Mouse (Mus musculus) MEL (cell line): ENCODE measurements at regions not wholly inside any gene's neighbourhood (a gene's known extent, or its start where the extent isn't known, plus 50 kb on each side); places are given as distances from the start of the nearest gene placed in this dataset.
A peak's percentile ranks its signal among the peaks of the same experiment; 100 is the strongest.

ENCODE experiments used
- DNase-seq: peaks from one replicate; pipeline ENCODE4 v3.0.0; 2011; ENCODE audit warnings: low read depth, low spot score
- H3K27ac ChIP-seq: 2 replicates; pipeline ENCODE4 v1.5.1; 2012; ENCODE audit warnings: low read depth, mild to moderate bottlenecking, control low read depth, low read length, moderate library complexity; ENCODE audit not compliant: control insufficient read depth
- H3K27me3 ChIP-seq, 2 experiments: fragments of 150-350 bp in 1 of 2; sonication (generic) in 1 of 2; 2 replicates each; pipeline ENCODE4 v1.6.1; 2012; ENCODE audit warnings: low read length in 2 of 2, mild to moderate bottlenecking in 2 of 2, improper control_type of control experiment in 1 of 2, moderate library complexity in 1 of 2; ENCODE audit not compliant: insufficient read depth in 2 of 2, control insufficient read depth in 1 of 2
- H3K36me3 ChIP-seq, 2 experiments: 2 replicates each; pipeline ENCODE4 v1.6.1; 2012 to 2014; ENCODE audit warnings: low read length in 2 of 2, improper control_type of control experiment in 1 of 2, inconsistent platforms in 1 of 2, mild to moderate bottlenecking in 1 of 2; ENCODE audit not compliant: insufficient read depth in 2 of 2, control insufficient read depth in 1 of 2
- H3K4me1 ChIP-seq, 2 experiments: fragments of 150-350 bp in 1 of 2; sonication (generic) in 1 of 2; 2 replicates each; pipeline ENCODE4 v1.6.1; 2012; ENCODE audit warnings: low read length in 2 of 2, improper control_type of control experiment in 1 of 2, mild to moderate bottlenecking in 1 of 2; ENCODE audit not compliant: insufficient read depth in 2 of 2, control insufficient read depth in 1 of 2
- H3K4me3 ChIP-seq, 2 experiments: fragments of 150-350 bp in 1 of 2; sonication (generic) in 1 of 2; 2 replicates each; pipeline ENCODE4 v1.5.1; 2012; ENCODE audit warnings: low read depth in 2 of 2, low read length in 2 of 2, mild to moderate bottlenecking in 2 of 2, moderate library complexity in 2 of 2, control low read depth in 1 of 2, improper control_type of control experiment in 1 of 2; ENCODE audit not compliant: control insufficient read depth in 1 of 2, insufficient read depth in 1 of 2
- H3K79me2 ChIP-seq: 2 replicates; pipeline ENCODE4 v1.6.1; 2012; ENCODE audit warnings: mild to moderate bottlenecking, low read length, moderate library complexity; ENCODE audit not compliant: control insufficient read depth, poor library complexity, insufficient read depth
- H3K9ac ChIP-seq: 2 replicates; pipeline ENCODE4 v1.6.1; 2012; ENCODE audit warnings: low read depth, mild to moderate bottlenecking, control low read depth, low read length, moderate library complexity; ENCODE audit not compliant: control insufficient read depth, poor library complexity, severe bottlenecking
- H3K9me3 ChIP-seq: fragments of 150-350 bp; sonication (generic); replicated peaks from 2 replicates; pipeline ENCODE4 v1.6.1; 2012; ENCODE audit warnings: mild to moderate bottlenecking, low read length, improper control_type of control experiment, moderate library complexity; ENCODE audit not compliant: insufficient read depth
- CHD1 ChIP-seq: IDR thresholded peaks from 2 replicates; pipeline ENCODE4 v1.6.1; 2012; ENCODE audit warnings: low read depth, mild to moderate bottlenecking, inconsistent platforms, low read length, improper control_type of control experiment
- CHD2 ChIP-seq: IDR thresholded peaks from 2 replicates; pipeline ENCODE4 v1.6.1; 2011; ENCODE audit warnings: low read length, improper control_type of control experiment
- CTCF ChIP-seq, 3 experiments: IDR thresholded peaks in 2 of 3; conservative IDR thresholded peaks in 1 of 3; 2 replicates each; pipeline ENCODE4 v1.5.1; 2011 to 2012; ENCODE audit warnings: low read length in 3 of 3, low read depth in 2 of 3, mild to moderate bottlenecking in 2 of 3, improper control_type of control experiment in 1 of 3, inconsistent platforms in 1 of 3, mixed read lengths in 1 of 3, moderate library complexity in 1 of 3; ENCODE audit not compliant: control insufficient read depth in 1 of 3, insufficient read depth in 1 of 3, poor library complexity in 1 of 3, severe bottlenecking in 1 of 3
- E2F4 ChIP-seq: IDR thresholded peaks from 2 replicates; pipeline ENCODE4 v1.6.1; 2011; ENCODE audit warnings: low read depth, low read length, improper control_type of control experiment, borderline replicate concordance
- EP300 ChIP-seq, 2 experiments: IDR thresholded peaks; 2 replicates each; pipeline ENCODE4 v1.6.1; 2011; ENCODE audit warnings: improper control_type of control experiment in 2 of 2, low read length in 2 of 2, low read depth in 1 of 2, mild to moderate bottlenecking in 1 of 2
- GATA1 ChIP-seq: IDR thresholded peaks from 2 replicates; pipeline ENCODE4 v1.6.1; 2011; ENCODE audit warnings: low read depth, low read length, improper control_type of control experiment
- HCFC1 ChIP-seq: IDR thresholded peaks from 2 replicates; pipeline ENCODE4 v1.6.1; 2012; ENCODE audit warnings: low read depth, mild to moderate bottlenecking, inconsistent platforms, low read length, improper control_type of control experiment, moderate library complexity
- KAT2A ChIP-seq: conservative IDR thresholded peaks from 2 replicates; pipeline ENCODE4 v1.6.1; 2012; ENCODE audit warnings: low read depth, low read length, improper control_type of control experiment, inconsistent platforms
- MAFK ChIP-seq: IDR thresholded peaks from 2 replicates; pipeline ENCODE4 v1.6.1; 2011; ENCODE audit warnings: low read depth, mild to moderate bottlenecking, low read length, improper control_type of control experiment, borderline replicate concordance
- MAX ChIP-seq: IDR thresholded peaks from 2 replicates; pipeline ENCODE4 v1.6.1; 2011; ENCODE audit warnings: low read length, improper control_type of control experiment
- MAZ ChIP-seq: IDR thresholded peaks from 2 replicates; pipeline ENCODE4 v1.6.1; 2012; ENCODE audit warnings: low read depth, mild to moderate bottlenecking, inconsistent platforms, low read length, improper control_type of control experiment
- MEF2A ChIP-seq: IDR thresholded peaks from 2 replicates; pipeline ENCODE4 v1.6.1; 2014; ENCODE audit warnings: low read depth, mild to moderate bottlenecking, inconsistent platforms, low read length, improper control_type of control experiment; ENCODE audit not compliant: poor library complexity, insufficient replicate concordance, severe bottlenecking; ENCODE audit errors: extremely low read depth
- MXI1 ChIP-seq: IDR thresholded peaks from 2 replicates; pipeline ENCODE4 v1.6.1; 2011; ENCODE audit warnings: mild to moderate bottlenecking, low read depth, low read length, improper control_type of control experiment
- NELFE ChIP-seq: IDR thresholded peaks from 2 replicates; pipeline ENCODE4 v1.6.1; 2011; ENCODE audit warnings: low read depth, low read length, improper control_type of control experiment
- NRF1 ChIP-seq: IDR thresholded peaks from 2 replicates; pipeline ENCODE4 v1.6.1; 2014; ENCODE audit warnings: low read depth, mild to moderate bottlenecking, inconsistent platforms, low read length, improper control_type of control experiment, moderate library complexity; ENCODE audit not compliant: poor library complexity, insufficient read depth, severe bottlenecking
- POLR2A ChIP-seq, 2 experiments: IDR thresholded peaks; 2 replicates each; pipeline ENCODE4 v1.6.1; 2011 to 2012; ENCODE audit warnings: low read length in 2 of 2, mild to moderate bottlenecking in 2 of 2, control low read depth in 1 of 2, improper control_type of control experiment in 1 of 2, low read depth in 1 of 2, moderate library complexity in 1 of 2; ENCODE audit not compliant: control insufficient read depth in 1 of 2, insufficient read depth in 1 of 2, poor library complexity in 1 of 2
- POLR2AphosphoS2 ChIP-seq: IDR thresholded peaks from 2 replicates; pipeline ENCODE4 v1.6.1; 2011; ENCODE audit warnings: low read length, improper control_type of control experiment
- POLR2AphosphoS5 ChIP-seq: IDR thresholded peaks from 2 replicates; pipeline ENCODE4 v1.6.1; 2012; ENCODE audit warnings: low read depth, borderline replicate concordance, mild to moderate bottlenecking, inconsistent platforms, low read length, moderate library complexity, mixed read lengths
- RAD21 ChIP-seq: IDR thresholded peaks from 2 replicates; pipeline ENCODE4 v1.6.1; 2011; ENCODE audit warnings: mild to moderate bottlenecking, low read depth, low read length, improper control_type of control experiment
- SMC3 ChIP-seq: IDR thresholded peaks from 2 replicates; pipeline ENCODE4 v1.6.1; 2011; ENCODE audit warnings: low read depth, low read length, improper control_type of control experiment
- TAL1 ChIP-seq: IDR thresholded peaks from 2 replicates; pipeline ENCODE4 v1.6.1; 2012; ENCODE audit warnings: mild to moderate bottlenecking, inconsistent platforms, low read length, moderate library complexity, mixed read lengths
- USF2 ChIP-seq, 2 experiments: IDR thresholded peaks; 2 replicates each; pipeline ENCODE4 v1.6.1; 2011 to 2012; ENCODE audit warnings: improper control_type of control experiment in 2 of 2, low read length in 2 of 2, borderline replicate concordance in 1 of 2, inconsistent platforms in 1 of 2, low read depth in 1 of 2, mild to moderate bottlenecking in 1 of 2; ENCODE audit not compliant: insufficient read depth in 1 of 2
- ZC3H11A ChIP-seq: IDR thresholded peaks from 2 replicates; pipeline ENCODE4 v1.6.1; 2012; ENCODE audit warnings: low read depth, mild to moderate bottlenecking, inconsistent platforms, low read length, improper control_type of control experiment
- ZKSCAN1 ChIP-seq: IDR thresholded peaks from 2 replicates; pipeline ENCODE4 v1.6.1; 2012; ENCODE audit warnings: low read depth, mild to moderate bottlenecking, inconsistent platforms, low read length, improper control_type of control experiment, moderate library complexity
- ZMIZ1 ChIP-seq: IDR thresholded peaks from 2 replicates; pipeline ENCODE4 v1.6.1; 2012; ENCODE audit warnings: low read depth, mild to moderate bottlenecking, inconsistent platforms, low read length, improper control_type of control experiment, moderate library complexity
- ZNF384 ChIP-seq: IDR thresholded peaks from 2 replicates; pipeline ENCODE4 v1.6.1; 2012; ENCODE audit warnings: low read depth, mild to moderate bottlenecking, inconsistent platforms, low read length, improper control_type of control experiment

- no peaks in the 10 kb centered on the region for H3K4me1 ChIP-seq
- DNase-seq = peak; percentile 78
- no peak overlapping the region for H3K4me3 ChIP-seq
- H3K36me3 ChIP-seq = no peaks in the 10 kb centered on the region
- TF ChIP-seq E2F4 = no peak
- TF ChIP-seq SMC3 = peak; percentile 97
- TF ChIP-seq ZC3H11A = peak; percentile 94
- TF ChIP-seq CHD2 = no peak
- TF ChIP-seq CTCF (IDR thresholded peaks at IDR 0.05 in 2 of 3, conservative IDR thresholded peaks at IDR 0.05 in 1 of 3; ENCODE audit: control insufficient read depth in 1 of 3, insufficient read depth in 1 of 3, low read depth in 2 of 3, low read length in 3 of 3, poor library complexity in 1 of 3, severe bottlenecking in 1 of 3) = peak; percentile 39 to 87 (median 48); a peak in 5 of 6 replicates
- no peak for TF ChIP-seq EP300 (IDR thresholded peaks at IDR 0.05; ENCODE audit: low read depth in 1 of 2, low read length in 2 of 2)
- no peak for TF ChIP-seq GATA1
- TF ChIP-seq MEF2A = no peak
- TF ChIP-seq RAD21 = peak; percentile 91
- TF ChIP-seq POLR2AphosphoS5 = no peak
- no peak for TF ChIP-seq CHD1
- H3K27ac ChIP-seq = no peak overlapping the region
- no peak overlapping the region for H3K9ac ChIP-seq
- no peaks in the 10 kb centered on the region for H3K79me2 ChIP-seq
- H3K9me3 ChIP-seq = no peaks in the 10 kb centered on the region
- no peaks in the 10 kb centered on the region; a peak in 1 of 4 replicates for H3K27me3 ChIP-seq
Observed at GRCm38 (mm10) chr7:88544393-88544792, 114.3 kb downstream of the Rab38 start.

- TF ChIP-seq POLR2A (IDR thresholded peaks at IDR 0.05; ENCODE audit: control insufficient read depth in 1 of 2, insufficient read depth in 1 of 2, low read depth in 1 of 2, low read length in 2 of 2, poor library complexity in 1 of 2) (no peak), ZMIZ1 (no peak), ZKSCAN1 (no peak), MAZ (no peak), NRF1 (no peak), GATA1 (no peak), MEF2A (no peak), EP300 (IDR thresholded peaks at IDR 0.05; ENCODE audit: low read depth in 1 of 2, low read length in 2 of 2) (no peak), USF2 (IDR thresholded peaks at IDR 0.05; ENCODE audit: borderline replicate concordance in 1 of 2, insufficient read depth in 1 of 2, low read depth in 1 of 2, low read length in 2 of 2) (no peak), KAT2A (no peak), NELFE (no peak), MAFK (no peak), HCFC1 (no peak), MAX (no peak), TAL1 (no peak), MXI1 (no peak), ZNF384 (no peak), POLR2AphosphoS2 (no peak)
- Histone ChIP-seq H3K4me3 (no peak overlapping the region), H3K9me3 (no peaks in the 10 kb centered on the region), H3K36me3 (no peaks in the 10 kb centered on the region), H3K27ac (no peak overlapping the region), H3K9ac (no peak overlapping the region), H3K4me1 (no peaks in the 10 kb centered on the region), H3K27me3 (no peaks in the 10 kb centered on the region; a peak in 1 of 4 replicates), H3K79me2 (no peaks in the 10 kb centered on the region)
- DNase-seq = no peak
Observed at GRCm38 (mm10) chr7:88544976-88545654, 115.0 kb downstream of the Rab38 start.
